18 mouse cellular contexts compared by ENCODE assay signal in the genomic region with DNA sequence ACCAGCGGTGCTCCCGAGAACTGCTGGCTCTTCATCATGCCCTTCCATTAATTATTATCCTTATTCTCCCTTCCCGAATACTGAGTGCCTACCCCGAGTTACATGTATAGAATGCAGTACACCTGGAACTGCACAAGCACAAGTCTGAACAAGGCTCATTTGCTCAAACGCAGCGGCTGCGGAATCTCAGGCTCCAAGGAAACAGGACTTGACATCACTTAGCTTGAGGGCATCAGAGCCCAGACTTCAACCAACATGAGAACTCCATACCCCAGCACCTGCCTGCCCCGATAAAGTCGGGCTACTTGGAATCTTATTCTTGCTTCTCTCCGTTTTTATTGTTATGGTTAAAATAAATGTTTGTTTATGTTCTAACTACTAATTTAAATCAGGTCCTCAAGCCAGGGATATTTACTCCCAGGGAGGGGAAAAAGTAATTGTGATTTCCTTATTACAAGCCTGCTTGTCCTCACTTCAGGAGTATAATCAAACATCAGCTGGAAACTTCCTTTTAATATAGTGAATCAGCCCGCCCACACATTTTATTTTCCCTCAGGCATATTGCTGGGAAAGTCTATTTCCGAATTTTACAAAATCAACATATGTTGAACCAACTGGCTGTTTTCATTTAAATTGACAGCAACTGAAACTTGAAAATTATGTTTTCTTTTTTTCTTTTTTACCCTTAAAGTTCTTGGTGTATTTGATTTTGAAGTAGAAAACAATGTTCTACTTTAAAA.
DNase-seq lines count a peak whose midpoint lies in the region; ATAC-seq and TF ChIP-seq lines count a peak whose summit lies in the region.
"Had no signal": no experiment of that assay in that cellular context is flagged by ENCODE, and none has a peak within 500 bp of the region (broad histone marks: within the 10 kb centered on the region; RNA-seq: fewer than 3 reads in every experiment).

No protein-coding gene starts in this region.

- H3K27ac ChIP-seq in liver, postnatal 0 days (ENCODE audit: low read depth) = no peak overlapping the region
- H3K27ac ChIP-seq: heart, embryonic 10.5 days; midbrain, embryonic 15.5 days had no signal

- TF ChIP-seq CTCF in liver, postnatal 0 days (IDR thresholded peaks at IDR 0.05; ENCODE audit: low read depth) = no peak

- ATAC-seq in liver, postnatal 0 days = no peak
- ATAC-seq: midbrain, embryonic 15.5 days had no signal

- TF ChIP-seq EP300 in liver, postnatal 0 days (IDR thresholded peaks at IDR 0.05; ENCODE audit: low read depth) = no peak

- no peak overlapping the region for H3K9ac ChIP-seq in liver, postnatal 0 days (replicated peaks)
- H3K9ac ChIP-seq: midbrain, embryonic 15.5 days had no signal

- H3K9me3 ChIP-seq in liver, postnatal 0 days (ENCODE audit: low read length) = no peaks in the 10 kb centered on the region
- H3K9me3 ChIP-seq: heart, embryonic 10.5 days; midbrain, embryonic 15.5 days had no signal

- H3K27me3 ChIP-seq in liver, postnatal 0 days (ENCODE audit: insufficient read depth, low read length) = no peaks in the 10 kb centered on the region
- H3K27me3 ChIP-seq: midbrain, embryonic 15.5 days had no signal

- H3K4me2 ChIP-seq in liver, postnatal 0 days (ENCODE audit: low read depth, low read length) = no peak overlapping the region
- H3K4me2 ChIP-seq: liver, embryonic 11.5 days; midbrain, embryonic 15.5 days had no signal

- DNase-seq in heart, adult 11 months = peak; percentile 44
- DNase-seq in heart, postnatal 25 days (ENCODE audit: low spot score) = no peak
- DNase-seq in left cerebral cortex, postnatal 25 days (ENCODE audit: low spot score in 2 of 2) = peak; percentile 26 to 35
- DNase-seq in left cerebral cortex, adult 8-10 months (ENCODE audit: low spot score in 2 of 2) = no peak
- peak; percentile 43 for DNase-seq in brain, embryonic 18.5 days (ENCODE audit: low read depth, low spot score)
- DNase-seq in liver, postnatal 0 days = no peak
- DNase-seq in gastrocnemius, adult 18-20 months (ENCODE audit: low spot score) = no peak
- DNase-seq: adrenal gland, adult 8-10 months; cerebellum, adult 18-20 months; cerebellum, postnatal 36 days; gastrocnemius, postnatal 36 days; kidney, adult 11 months; kidney, postnatal 14 days; lung, adult 2 months; thymus, postnatal 14 days had no signal

- 80% methylated on average over 12 of the region's 12 CpGs for WGBS in liver, postnatal 0 days (ENCODE audit: insufficient replicate concordance)

- no peak overlapping the region for H3K4me3 ChIP-seq in liver, postnatal 0 days (ENCODE audit: low read depth, low read length)
- H3K4me3 ChIP-seq: heart, embryonic 10.5 days; midbrain, embryonic 15.5 days had no signal

- no peaks in the 10 kb centered on the region for H3K4me1 ChIP-seq in liver, postnatal 0 days (ENCODE audit: insufficient read depth)

- intact Hi-C loops in heart, postnatal 25 days (cut with DNase I) = no loop called here
- intact Hi-C loops in left cerebral cortex, postnatal 25 days (cut with DNase I) = no loop called here

- H3K36me3 ChIP-seq in liver, postnatal 0 days (replicated peaks; ENCODE audit: insufficient read depth, low read length) = no peaks in the 10 kb centered on the region
- H3K36me3 ChIP-seq: heart, embryonic 10.5 days; midbrain, embryonic 15.5 days had no signal

Comparison
In these comparisons a context has a peak if more than half of its experiments do, and no peak if none do; other contexts are left out.
1. DNase-seq: peak in heart, adult 11 months (single experiment), left cerebral cortex, postnatal 25 days (2 of 2) and brain, embryonic 18.5 days (single experiment); none in heart, postnatal 25 days (single experiment), left cerebral cortex, adult 8-10 months (0 of 2), liver, postnatal 0 days (single experiment) and gastrocnemius, adult 18-20 months (single experiment).